Mouse (Mus musculus) neural tube, postnatal 0 days (tissue): ENCODE results near the gene Gm17067. TPM values are rescaled to one million over a fixed set of nuclear protein-coding genes. Genes with fewer than 3 reads are reported as not detected.

Experiments
- polyA plus RNA-seq: library from polyadenylated mRNA; unstranded; fragments of >200 nt; fragmentation: Nextera tagmentation; extraction: Ambion mirVana; gene quantifications from 2 replicates; pipeline ENCODE4 v1.2.1, GENCODE M21; 2015

Gene Gm17067
- not detected in 2 replicates for polyA plus RNA-seq

DNA sequence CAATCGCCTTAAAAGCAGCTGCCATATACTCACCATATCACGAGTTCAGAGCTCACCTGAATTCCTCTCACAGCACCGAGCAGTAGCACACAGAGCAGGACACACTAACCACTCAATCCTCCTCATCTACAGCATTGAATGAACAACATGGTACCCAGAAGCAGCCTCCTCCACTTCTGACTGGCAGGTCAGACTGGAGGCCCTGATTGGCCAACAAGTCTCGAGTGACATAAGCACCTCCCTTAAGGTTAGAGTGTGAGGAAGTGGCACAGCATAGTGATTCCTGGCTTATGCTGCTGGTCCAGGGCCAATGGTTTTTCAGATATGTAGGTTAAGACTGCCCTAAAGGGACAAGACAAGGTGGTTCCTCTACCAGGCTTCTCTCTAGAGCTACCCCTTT lies at the start of gene Gm17067:
Gene Gm17067, minus strand, starts transcription at position 101 of the 400 bp plus-strand sequence.

DNA sequence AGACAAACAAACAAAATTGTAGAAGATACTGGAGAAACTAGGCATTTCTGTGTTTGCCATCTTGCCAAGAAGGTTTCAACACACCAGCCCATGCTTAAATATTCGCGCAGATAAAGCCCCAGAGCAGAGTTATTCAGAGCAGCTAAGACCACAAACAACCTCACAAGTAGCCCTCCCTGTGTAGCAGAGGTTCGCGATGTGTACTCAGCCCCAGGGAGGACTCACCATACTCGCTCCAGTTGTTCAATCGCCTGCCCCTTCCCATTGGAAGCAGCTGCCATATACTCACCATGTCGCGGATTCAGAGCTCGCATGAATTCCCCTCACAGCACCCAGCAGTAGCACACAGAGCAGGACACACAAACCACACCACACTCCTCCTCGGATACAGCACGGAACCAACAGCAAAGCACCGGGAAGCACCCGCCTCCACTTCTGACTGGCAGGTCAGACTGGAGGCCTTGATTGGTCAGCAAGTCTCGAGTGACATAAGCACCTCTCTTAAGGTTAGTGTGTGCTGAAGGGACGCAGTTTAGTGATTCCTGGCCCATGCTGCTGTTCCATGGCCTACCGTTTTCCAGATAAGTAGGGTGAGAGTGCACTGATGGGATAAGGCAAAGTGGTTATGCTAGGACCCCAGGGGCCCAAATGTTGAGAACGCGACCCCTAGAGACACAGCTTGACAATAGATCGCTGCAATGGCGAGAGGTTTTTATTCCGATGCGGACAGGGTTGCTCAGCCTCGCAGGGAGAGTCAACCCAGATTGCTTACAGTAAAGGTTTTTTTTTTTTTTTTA lies 34.3 kb downstream of the Gm17067 start, which contains the start of gene Zfp975:
Gene Zfp975, minus strand, starts transcription at position 381 of the 797 bp plus-strand sequence.

Other genes with a start within 250 kb of the Gm17067 start
- 6.1 and 7.2 TPM in 2 replicates for gene Zfp141, start 221.3 kb downstream of the Gm17067 start, polyA plus RNA-seq
- not detected in 2 replicates for gene Gm21028, start 148.4 kb downstream of the Gm17067 start, polyA plus RNA-seq
- 1.5 and 1.9 TPM in 2 replicates for gene Zfp977, start 134.5 kb downstream of the Gm17067 start, polyA plus RNA-seq
- 1.6 and 1.9 TPM in 2 replicates for gene Zfp976, start 84.4 kb downstream of the Gm17067 start, polyA plus RNA-seq
- 4.4 and 4.8 TPM in 2 replicates for gene Zfp975, start 34.3 kb downstream of the Gm17067 start, polyA plus RNA-seq
- gene Vmn2r62, start 66.5 kb upstream of the Gm17067 start, polyA plus RNA-seq: not detected in 2 replicates
- gene Gm2381, start 140.2 kb upstream of the Gm17067 start, polyA plus RNA-seq: not detected in 2 replicates
- gene Vmn2r63, start 206.8 kb upstream of the Gm17067 start, polyA plus RNA-seq: not detected in 2 replicates